Mouse (Mus musculus): Measurements from ENCODE around the gene Pafah1b3.

DNA sequence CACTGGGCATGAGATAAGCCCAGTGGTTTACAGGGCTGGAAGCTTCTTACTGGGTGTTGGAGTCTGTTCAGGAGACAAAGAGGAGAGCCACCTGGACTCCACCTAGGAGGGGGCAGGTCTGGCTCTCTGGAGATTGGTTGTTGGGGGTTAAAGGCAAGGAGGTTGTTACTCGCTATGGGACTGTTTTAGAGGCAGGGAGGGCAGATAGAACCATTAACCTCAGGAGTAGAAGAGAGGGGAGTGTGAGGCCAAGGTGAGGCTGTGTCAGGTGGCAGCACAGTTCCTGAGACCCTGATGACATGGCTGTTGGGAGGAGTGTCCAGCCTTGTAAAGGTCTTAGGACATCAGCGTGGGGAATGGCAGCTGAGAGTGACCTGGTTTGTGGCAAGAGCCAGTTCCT is 13.6 kb downstream of the Pafah1b3 start:
- TF ChIP-seq POLR2A (IDR thresholded peaks at IDR 0.05; ENCODE audit: borderline replicate concordance, extremely low read depth, low read depth, low read length): no peak
- no peak for TF ChIP-seq CTCF (IDR thresholded peaks at IDR 0.05; ENCODE audit: insufficient read depth, low read length)
